Mouse (Mus musculus) cerebellum, adult 11 months (tissue): ENCODE results near the gene Mad1l1.

Source experiments
- DNase-seq: peaks from one replicate; pipeline ENCODE4 v3.0.0; 2022

Mad1l1 gene

GRCm38 (mm10) chr5:140123640-140124366 is 197.5 kb downstream of the Mad1l1 start:
- no peak for DNase-seq

GRCm38 (mm10) chr5:140123194-140123593 is 198.2 kb downstream of the Mad1l1 start:
- DNase-seq: no peak

- no peak for DNase-seq
These were observed 199.4 kb downstream of the Mad1l1 start for GRCm38 (mm10) chr5:140121966-140122365.

- peak; percentile 10 for DNase-seq
These were observed 202.4 kb downstream of the Mad1l1 start for GRCm38 (mm10) chr5:140118921-140119320.

GRCm38 (mm10) chr5:140117968-140118367 is 203.4 kb downstream of the Mad1l1 start:
- no peak for DNase-seq

- no peak for DNase-seq
These were observed 205.7 kb downstream of the Mad1l1 start for GRCm38 (mm10) chr5:140115434-140116271.

GRCm38 (mm10) chr5:140114512-140115060 is 206.8 kb downstream of the Mad1l1 start:
- DNase-seq: no peak

- DNase-seq: no peak
These were observed 208.1 kb downstream of the Mad1l1 start for GRCm38 (mm10) chr5:140113281-140113680.

GRCm38 (mm10) chr5:140110024-140110423 is 211.3 kb downstream of the Mad1l1 start:
- DNase-seq: no peak

- DNase-seq: no peak
These were observed 213.4 kb downstream of the Mad1l1 start for GRCm38 (mm10) chr5:140107907-140108306.

GRCm38 (mm10) chr5:140106051-140106450 is 215.3 kb downstream of the Mad1l1 start:
- no peak for DNase-seq

- no peak for DNase-seq
These were observed 216.5 kb downstream of the Mad1l1 start for GRCm38 (mm10) chr5:140104891-140105290.

GRCm38 (mm10) chr5:140102731-140103130 is 218.6 kb downstream of the Mad1l1 start:
- no peak for DNase-seq

- no peak for DNase-seq
These were observed 219.8 kb downstream of the Mad1l1 start for GRCm38 (mm10) chr5:140101409-140102009.

GRCm38 (mm10) chr5:140098711-140099110 is 222.6 kb downstream of the Mad1l1 start:
- DNase-seq: peak; percentile 75

GRCm38 (mm10) chr5:140095203-140095602 is 226.1 kb downstream of the Mad1l1 start:
- no peak for DNase-seq

GRCm38 (mm10) chr5:140093489-140093888 is 227.9 kb downstream of the Mad1l1 start:
- DNase-seq: no peak

- peak; percentile 56 for DNase-seq
These were observed 229.8 kb downstream of the Mad1l1 start for GRCm38 (mm10) chr5:140091601-140092000.

GRCm38 (mm10) chr5:140089263-140089662 is 232.1 kb downstream of the Mad1l1 start:
- no peak for DNase-seq

- no peak for DNase-seq
These were observed 234.1 kb downstream of the Mad1l1 start for GRCm38 (mm10) chr5:140087242-140087641.

- no peak for DNase-seq
These were observed 237.0 kb downstream of the Mad1l1 start for GRCm38 (mm10) chr5:140084341-140084740.

GRCm38 (mm10) chr5:140083911-140084310 is 237.4 kb downstream of the Mad1l1 start:
- DNase-seq: no peak

- DNase-seq: no peak
These were observed 239.0 kb downstream of the Mad1l1 start for GRCm38 (mm10) chr5:140082204-140082812.
